Mouse (Mus musculus) CD4-positive helper T cell, adult 2 months (primary cell): ENCODE measurements around the gene Supt6.

ENCODE experiments used
- DNase-seq: peaks from one replicate; pipeline ENCODE4 v3.0.0-alpha.2; 2012; ENCODE audit warnings: low read depth, missing footprints, low spot score

Gene Supt6

DNA sequence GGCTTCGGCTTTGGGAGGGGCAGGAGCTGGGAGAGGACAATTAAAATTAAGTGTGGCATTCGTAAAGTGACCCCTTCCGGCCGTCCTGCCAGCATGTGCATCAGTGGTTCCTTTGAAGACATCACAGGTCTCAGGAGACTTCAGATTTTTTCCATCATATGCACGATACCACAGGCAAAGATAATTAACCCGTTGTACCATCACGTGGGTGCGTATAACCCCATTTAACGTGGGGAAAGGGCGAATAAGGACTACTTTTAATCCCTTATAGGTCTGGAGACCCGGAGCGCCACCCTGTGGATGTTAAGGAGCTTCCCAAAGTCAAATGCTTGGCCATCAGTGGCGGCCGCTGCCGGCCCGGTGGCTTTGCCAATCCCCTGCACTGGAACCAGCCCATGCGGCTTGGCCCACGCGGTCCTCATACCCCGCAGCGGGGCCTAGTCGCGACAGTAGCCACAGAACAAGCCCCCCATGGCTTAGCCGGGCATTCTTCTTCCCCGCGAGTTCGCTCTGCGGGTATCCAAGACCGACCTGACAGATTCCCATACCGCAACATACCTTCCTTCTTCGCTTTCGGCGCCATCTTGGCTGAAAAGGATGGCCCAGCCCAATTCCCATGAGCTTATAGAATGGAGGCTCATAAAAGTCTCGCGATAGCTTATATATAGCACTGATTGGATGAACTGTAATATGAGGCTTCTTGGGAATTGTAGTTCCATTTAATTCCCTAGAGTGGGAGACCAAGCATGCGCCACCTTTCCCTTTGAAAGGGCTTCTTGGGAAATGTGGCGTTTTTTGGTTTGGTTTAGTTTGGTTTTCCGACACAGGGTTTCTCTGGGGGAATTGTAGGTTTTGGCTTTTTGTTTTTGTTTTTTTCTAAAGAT is 62.6 kb downstream of the Supt6 start, which contains the start of gene Rpl23a:
Gene Rpl23a (minus strand): TSS at position 624 of the 884 bp plus-strand sequence.
- peak; percentile 92 for DNase-seq

- no peak for DNase-seq
These were observed 63.3 kb downstream of the Supt6 start for GRCm38 (mm10) chr11:78182450-78182849.

DNA sequence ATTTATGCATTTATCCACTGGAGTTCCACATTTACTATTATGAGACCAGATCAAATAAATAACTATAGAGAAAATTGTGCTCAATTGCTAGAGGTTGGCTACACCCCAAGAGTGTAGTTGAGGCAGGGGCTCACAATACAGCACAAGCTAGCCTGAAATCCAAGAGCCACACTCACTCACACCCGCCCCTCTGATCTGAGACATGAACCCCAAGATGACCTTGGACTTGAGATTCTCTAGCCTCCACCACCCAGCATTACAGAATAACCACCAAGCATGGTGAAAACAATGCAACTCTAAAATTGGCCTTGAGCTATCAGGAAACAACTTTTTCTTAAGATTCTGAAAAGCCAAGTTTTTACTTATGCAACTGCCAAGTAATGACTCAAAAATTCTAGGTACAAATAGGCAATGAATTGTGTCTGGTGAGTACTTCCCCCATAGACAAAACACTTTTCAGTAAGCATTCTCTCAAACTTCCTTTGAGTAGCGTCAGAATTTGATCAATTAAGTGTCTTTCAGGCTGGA is 63.9 kb downstream of the Supt6 start:
- DNase-seq, result no peak

GRCm38 (mm10) chr11:78180081-78180761 is 65.6 kb downstream of the Supt6 start:
- DNase-seq, result peak; percentile 11

DNA sequence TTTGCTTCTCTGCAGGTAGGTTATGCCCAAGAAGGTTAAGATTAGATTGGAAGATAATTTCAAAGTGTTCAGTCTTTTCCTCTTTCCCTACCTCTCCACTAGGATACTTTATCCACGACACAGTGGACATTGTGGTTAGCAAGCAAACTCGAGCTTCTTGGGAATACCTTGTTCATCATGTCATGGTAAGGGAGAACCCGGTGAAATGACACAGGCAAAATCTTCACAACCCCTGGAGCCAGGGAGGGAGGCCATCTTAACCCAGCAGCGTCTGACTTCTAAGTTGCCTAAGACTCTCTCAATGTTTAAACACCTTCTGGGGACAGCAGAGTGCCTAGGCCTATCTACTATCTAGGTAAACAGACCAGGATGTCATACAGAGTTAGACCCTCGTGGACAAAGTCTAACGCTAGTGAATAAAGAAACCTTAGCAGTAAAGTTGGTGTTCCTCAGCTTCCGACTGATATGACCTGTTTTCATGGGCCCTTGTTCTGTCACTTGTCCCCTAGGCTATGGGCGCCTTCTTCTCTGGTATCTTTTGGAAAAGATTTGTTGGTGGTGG is 66.3 kb downstream of the Supt6 start:
- DNase-seq, result peak; percentile 3

DNA sequence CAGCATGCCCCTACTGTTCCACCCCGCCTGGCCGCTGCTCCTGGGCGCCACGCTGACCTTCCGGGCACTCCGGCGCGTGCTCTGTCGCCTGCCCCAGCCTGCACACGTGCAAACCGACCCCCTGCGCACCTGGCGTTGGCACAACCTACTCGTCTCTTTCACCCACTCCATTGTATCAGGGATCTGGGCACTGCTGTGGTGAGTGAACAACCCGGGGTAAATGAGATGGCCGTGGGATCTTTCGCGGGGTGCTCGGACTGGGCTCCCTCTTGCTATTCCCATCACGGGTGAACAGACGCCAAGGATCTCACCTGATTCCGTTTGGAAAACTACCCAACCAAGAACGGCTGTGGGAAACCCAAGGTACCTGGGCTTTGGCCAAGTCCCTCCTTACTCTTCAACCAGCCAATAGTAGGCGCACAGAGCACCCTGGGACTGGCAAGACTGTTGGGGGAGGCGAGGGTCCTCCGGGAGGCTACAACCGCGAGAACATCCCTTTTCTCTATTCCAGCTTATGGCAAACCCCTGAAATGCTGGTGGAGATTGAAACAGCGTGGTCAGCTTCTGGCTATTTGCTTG is 66.8 kb downstream of the Supt6 start:
- DNase-seq, result peak; percentile 37

DNA sequence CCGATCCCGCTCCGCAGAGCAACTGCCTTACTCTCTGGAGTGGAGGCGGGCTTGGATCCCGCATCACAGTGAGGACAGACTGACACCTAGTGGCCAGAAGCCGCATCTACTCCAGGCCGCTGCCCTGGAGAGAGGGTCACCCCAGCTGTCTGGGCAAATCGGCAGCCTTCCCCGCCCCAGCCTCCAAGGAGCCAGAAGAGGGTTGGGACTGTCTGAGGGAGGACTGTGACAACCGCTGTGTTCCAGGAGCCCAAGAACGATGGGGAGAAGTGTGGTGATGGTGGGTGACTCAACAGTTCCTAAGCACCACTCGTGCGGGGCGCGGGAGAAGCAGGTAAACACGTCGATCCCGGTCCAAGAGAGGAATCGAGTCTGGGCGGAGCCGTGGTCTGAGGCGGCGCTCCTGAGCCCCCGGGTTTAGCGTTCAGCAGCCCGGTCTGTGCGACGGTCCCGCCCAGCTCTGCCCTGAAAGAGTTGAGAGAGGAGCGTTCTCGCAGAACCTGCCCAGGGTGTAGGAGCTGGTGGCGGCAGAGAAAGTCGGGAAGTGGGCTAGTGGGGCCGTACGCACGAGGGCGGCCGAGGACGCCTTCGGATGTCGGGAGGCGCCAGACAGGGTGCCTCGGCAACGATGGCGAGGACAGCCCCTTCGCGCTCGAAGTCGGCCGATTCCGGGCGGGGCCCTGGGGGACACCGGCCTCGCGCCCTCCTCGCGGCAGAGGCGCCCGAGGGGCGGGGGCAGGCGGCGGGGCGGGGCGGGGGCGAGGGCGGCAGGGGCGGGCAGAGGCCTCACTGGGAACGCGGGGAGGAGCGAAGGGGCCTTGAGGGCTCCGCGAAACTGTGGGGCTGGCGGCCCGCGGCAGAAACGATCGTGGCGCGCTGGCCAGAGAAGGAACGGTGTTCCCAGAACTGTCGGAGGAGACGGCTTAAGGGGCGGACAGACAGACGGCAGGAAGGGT is 67.6 kb downstream of the Supt6 start:
- DNase-seq, result peak; percentile 91

DNA sequence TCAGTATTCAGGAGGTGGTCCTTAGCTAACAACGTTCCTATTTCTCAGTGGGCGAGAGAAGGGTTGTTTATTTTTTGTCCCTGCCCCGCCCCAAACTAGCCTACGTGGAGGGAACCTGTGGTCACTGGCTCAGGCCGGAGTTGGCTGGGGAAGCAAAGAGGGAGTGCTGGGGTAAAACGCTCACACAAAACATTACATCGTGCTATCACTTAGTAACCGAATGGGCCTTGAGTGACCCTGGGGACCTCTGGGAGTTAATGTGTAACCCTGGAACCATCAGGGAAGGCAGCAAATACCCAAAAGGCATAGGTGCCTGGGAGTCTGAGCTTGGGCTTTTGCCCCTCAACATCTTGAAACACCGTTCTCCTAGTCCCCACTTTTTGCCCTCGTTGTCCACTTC is 68.3 kb downstream of the Supt6 start:
- no peak for DNase-seq

- DNase-seq, result peak; percentile 82
These were observed 68.9 kb downstream of the Supt6 start for GRCm38 (mm10) chr11:78176905-78177331.

DNA sequence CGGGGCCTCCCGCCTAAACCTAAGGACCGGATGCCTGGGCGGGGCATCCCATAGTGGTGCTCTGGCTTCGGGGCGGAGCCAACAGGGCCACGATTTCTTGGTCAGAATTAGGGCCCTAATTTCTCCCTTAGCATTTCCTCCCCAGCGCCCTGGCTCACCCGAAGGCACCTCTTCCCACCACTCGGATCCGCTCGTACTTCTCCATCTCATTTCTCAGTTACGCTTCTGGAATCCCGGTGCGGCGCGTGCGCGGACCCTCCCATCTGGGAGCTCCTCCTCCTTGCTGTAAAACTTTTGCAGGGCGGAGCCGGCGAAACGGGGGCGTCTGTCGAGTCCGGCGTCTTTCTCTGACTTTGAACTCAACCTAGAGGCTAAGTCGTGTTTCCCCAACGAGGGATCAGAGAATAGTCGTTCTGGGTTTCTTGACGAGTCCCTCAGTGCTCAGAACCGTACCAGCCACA is 69.4 kb downstream of the Supt6 start, which contains the start of the genes Nek8 and Tlcd1:
Gene Nek8 (minus strand): TSS at position 274 of the 461 bp plus-strand sequence.
Gene Tlcd1 (plus strand): TSS at position 310 of the 461 bp plus-strand sequence.
- DNase-seq, result peak; percentile 93

GRCm38 (mm10) chr11:78175771-78176401 is 69.9 kb downstream of the Supt6 start:
- no peak for DNase-seq

- no peak for DNase-seq
These were observed 71.3 kb downstream of the Supt6 start for GRCm38 (mm10) chr11:78174506-78174905.

DNA sequence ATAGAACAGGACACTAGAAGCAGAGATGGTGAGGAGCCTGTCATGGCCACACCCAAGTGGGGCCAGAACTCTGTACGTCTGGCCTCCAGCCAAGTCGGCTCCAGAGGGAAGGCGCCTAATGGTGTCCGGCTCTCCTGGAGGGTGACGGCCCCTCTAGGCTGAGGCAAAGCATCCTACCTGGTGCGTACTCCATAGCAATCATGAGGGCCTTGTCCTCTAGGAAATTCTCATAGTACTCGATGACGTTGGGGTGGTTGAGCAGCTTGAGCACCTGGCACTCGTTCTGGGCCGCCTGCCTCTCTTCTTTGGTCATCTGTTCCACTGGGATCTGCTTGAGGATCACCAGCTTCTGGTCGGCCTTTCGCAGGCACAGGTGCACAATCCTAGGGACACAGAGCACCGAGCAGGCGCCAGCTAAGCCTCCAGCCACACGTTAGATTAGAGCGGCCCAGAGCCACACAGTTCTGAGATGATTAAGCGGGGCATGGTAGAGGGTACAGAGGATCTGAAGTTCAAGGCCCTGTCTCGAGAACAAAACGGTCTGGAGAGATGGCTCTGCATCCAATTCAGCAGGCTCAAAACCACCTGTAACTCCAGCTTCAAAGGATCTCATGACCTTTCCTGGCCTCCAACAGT is 72.9 kb downstream of the Supt6 start:
- no peak for DNase-seq

DNA sequence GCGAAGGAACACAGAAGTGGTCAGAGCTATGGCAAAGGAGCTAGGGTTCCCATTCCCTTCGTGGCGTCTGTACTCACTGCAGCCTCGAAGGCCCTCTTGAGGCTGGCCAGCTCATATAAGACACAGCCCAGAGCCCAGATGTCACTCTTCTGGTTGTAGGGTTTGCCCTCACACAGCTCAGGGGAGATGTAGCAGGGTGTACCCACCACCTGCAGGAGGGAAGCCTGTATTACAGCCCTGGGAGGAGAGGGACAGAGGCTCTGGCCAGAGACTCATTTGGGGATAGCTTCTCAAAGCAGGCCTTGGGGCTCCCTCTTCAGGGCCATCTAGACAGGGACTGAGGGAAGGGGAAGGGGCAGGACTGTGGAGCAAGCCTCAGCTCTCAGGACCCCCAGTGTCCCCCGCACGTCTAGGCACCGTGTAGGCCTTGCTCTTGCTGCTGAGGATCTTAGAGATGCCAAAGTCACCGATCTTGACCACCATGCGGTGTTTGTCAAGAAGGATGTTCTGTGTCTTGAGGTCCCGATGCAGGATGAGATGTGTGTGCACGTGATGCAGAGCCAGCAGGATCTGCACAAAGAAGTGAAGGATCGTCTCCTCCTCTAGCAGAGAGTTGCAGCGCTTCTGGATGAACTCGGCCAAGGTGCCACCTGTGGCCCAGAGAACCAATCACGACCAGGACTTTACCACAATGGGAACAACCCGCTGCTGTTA is 73.6 kb downstream of the Supt6 start:
- no peak for DNase-seq

- DNase-seq, result peak; percentile 35
These were observed 74.5 kb downstream of the Supt6 start for GRCm38 (mm10) chr11:78171328-78171727.

DNA sequence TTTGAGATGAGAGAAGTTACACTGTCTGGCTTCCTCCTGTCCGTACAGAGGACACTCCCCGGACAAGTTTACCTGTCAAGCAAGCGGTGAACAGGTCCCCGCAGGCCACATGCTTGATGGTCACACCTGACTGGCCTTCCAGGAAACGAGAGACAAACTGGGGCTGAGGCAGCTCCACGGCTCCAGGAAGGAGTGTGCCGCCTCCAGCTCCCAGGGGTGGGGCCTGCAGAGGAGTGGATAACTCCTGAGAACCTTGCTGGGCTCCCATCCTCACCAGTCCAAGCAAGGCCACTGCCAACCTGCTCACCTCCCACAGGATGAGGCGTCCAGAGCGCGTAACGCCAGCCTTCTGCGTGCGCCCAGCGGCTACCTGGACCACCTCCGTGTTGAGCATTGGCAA is 75.5 kb downstream of the Supt6 start:
- DNase-seq, result no peak

GRCm38 (mm10) chr11:78168541-78169468 is 77.0 kb downstream of the Supt6 start:
- peak; percentile 84 for DNase-seq
